In the genomic region with DNA sequence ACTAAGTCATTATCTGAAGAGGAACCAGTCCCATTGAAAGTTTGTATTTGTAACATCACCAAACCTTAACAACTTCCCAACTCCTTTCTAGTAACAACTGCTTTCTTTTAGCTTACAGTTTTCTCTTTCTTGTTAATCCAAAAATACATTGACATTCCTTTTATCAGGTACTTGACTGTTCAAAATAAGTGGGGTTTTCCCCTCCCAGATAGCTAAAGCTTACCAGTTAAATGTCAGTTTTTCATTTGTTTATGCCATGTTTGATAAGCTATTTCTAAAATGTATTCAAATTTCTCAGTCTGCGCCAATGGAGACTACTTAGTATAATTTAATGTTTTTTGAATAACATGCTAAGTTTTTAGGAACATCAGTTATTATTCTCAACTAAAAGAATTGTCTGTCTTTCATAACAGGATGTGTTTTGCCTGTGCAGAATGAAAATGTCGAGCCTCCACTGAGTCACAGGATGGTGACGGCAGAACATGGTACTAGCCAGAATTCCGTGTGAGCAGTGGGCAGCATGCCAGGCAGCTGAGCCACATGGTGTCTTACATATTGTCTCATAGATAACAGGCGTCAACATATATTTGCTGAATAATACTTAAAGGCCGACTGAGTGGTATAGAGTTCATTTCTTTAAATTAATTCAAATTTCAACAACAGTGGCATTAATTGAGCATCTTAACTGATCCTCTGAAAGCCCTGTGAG, we compare ENCODE assay signal across 10 mouse cellular contexts.
DNase-seq lines count a peak whose midpoint lies in the region; ATAC-seq and TF ChIP-seq lines count a peak whose summit lies in the region.
"Had no signal": no experiment of that assay in that cellular context is flagged by ENCODE, and none has a peak within 500 bp of the region (broad histone marks: within the 10 kb centered on the region; RNA-seq: fewer than 3 reads in every experiment).

No protein-coding gene starts in this region.

- H3K36me3 ChIP-seq in liver, postnatal 0 days (replicated peaks; ENCODE audit: insufficient read depth, low read length) = no peaks in the 10 kb centered on the region
- no peaks in the 10 kb centered on the region for H3K36me3 ChIP-seq in thymus, adult 2 months (ENCODE audit: control insufficient read depth, insufficient read depth, low read length)
- H3K36me3 ChIP-seq in kidney, adult 2 months (ENCODE audit: control insufficient read depth, insufficient read depth, low read length) = no peaks in the 10 kb centered on the region
- H3K36me3 ChIP-seq: neural tube, embryonic 13.5 days had no signal

- H3K9me3 ChIP-seq in liver, postnatal 0 days (ENCODE audit: low read length) = no peaks in the 10 kb centered on the region
- H3K9me3 ChIP-seq: neural tube, embryonic 13.5 days had no signal

- no peak overlapping the region for H3K27ac ChIP-seq in liver, postnatal 0 days (ENCODE audit: low read depth)
- no peak overlapping the region for H3K27ac ChIP-seq in thymus, adult 2 months (ENCODE audit: control insufficient read depth, insufficient read depth, low read length)
- no peak overlapping the region for H3K27ac ChIP-seq in kidney, adult 2 months (ENCODE audit: insufficient read depth, low read depth, low read length)
- H3K27ac ChIP-seq: neural tube, embryonic 13.5 days had no signal

- WGBS in liver, postnatal 0 days (ENCODE audit: insufficient replicate concordance) = 45% methylated on average over 6 of the region's 6 CpGs
- WGBS in thymus, adult 2 months = 94% methylated on average over 6 of the region's 6 CpGs
- WGBS in kidney, adult 2 months = 79% methylated on average over 6 of the region's 6 CpGs

- H3K4me2 ChIP-seq in liver, postnatal 0 days (ENCODE audit: low read depth, low read length) = no peak overlapping the region
- H3K4me2 ChIP-seq: neural tube, embryonic 13.5 days had no signal

- H3K4me3 ChIP-seq in liver, postnatal 0 days (ENCODE audit: low read depth, low read length) = no peak overlapping the region
- no peak overlapping the region for H3K4me3 ChIP-seq in thymus, adult 2 months (ENCODE audit: control insufficient read depth, insufficient read depth, low read length)
- no peak overlapping the region for H3K4me3 ChIP-seq in kidney, adult 2 months (ENCODE audit: insufficient read depth, low read depth, low read length)
- H3K4me3 ChIP-seq: neural tube, embryonic 13.5 days had no signal

- peak; percentile 25; the same call in 1 of the 2 replicates for TF ChIP-seq EP300 in liver, postnatal 0 days (IDR thresholded peaks at IDR 0.05; ENCODE audit: low read depth)

- no peaks in the 10 kb centered on the region; the same call in 1 of the 2 replicates for H3K4me1 ChIP-seq in liver, postnatal 0 days (ENCODE audit: insufficient read depth)
- no peaks in the 10 kb centered on the region for H3K4me1 ChIP-seq in thymus, adult 2 months (replicated peaks; ENCODE audit: control insufficient read depth, insufficient read depth, low read length)
- H3K4me1 ChIP-seq in kidney, adult 2 months (ENCODE audit: control insufficient read depth, insufficient read depth, low read length) = no peaks in the 10 kb centered on the region
- H3K4me1 ChIP-seq: neural tube, embryonic 13.5 days had no signal

- H3K27me3 ChIP-seq in liver, postnatal 0 days (ENCODE audit: insufficient read depth, low read length) = no peaks in the 10 kb centered on the region
- no peaks in the 10 kb centered on the region for H3K27me3 ChIP-seq in thymus, adult 2 months (ENCODE audit: control insufficient read depth, insufficient read depth, low read length)
- H3K27me3 ChIP-seq in kidney, adult 2 months (replicated peaks; ENCODE audit: control insufficient read depth, insufficient read depth, low read length) = no peaks in the 10 kb centered on the region
- H3K27me3 ChIP-seq: neural tube, embryonic 13.5 days had no signal

- no peak overlapping the region for H3K9ac ChIP-seq in liver, postnatal 0 days (replicated peaks)
- H3K9ac ChIP-seq: neural tube, embryonic 13.5 days had no signal

- peak; percentile 62 for ATAC-seq in liver, postnatal 0 days

- TF ChIP-seq CTCF in liver, postnatal 0 days (IDR thresholded peaks at IDR 0.05; ENCODE audit: low read depth) = no peak
- TF ChIP-seq CTCF in thymus, adult 2 months (IDR thresholded peaks at IDR 0.05; ENCODE audit: borderline replicate concordance, control insufficient read depth, extremely low read depth, insufficient read depth, low read length, poor library complexity) = no peak
- TF ChIP-seq CTCF in kidney, adult 2 months (conservative IDR thresholded peaks at IDR 0.05; ENCODE audit: insufficient read depth, insufficient read length, low read depth, low read length) = no peak

- peak; percentile 9 for DNase-seq in adrenal gland, postnatal 25 days
- no peak for DNase-seq in adrenal gland, adult (ENCODE audit: inconsistent age in 2 of 2, low spot score in 1 of 2)
- DNase-seq in liver, postnatal 0 days = peak; percentile 51
- DNase-seq in liver = no peak
- peak; percentile 36 for DNase-seq in induced T-regulatory cell, adult 2 months (ENCODE audit: low read depth)
- peak; percentile 5 for DNase-seq in naive thymus-derived CD4-positive, alpha-beta T cell, adult 2 months (ENCODE audit: low read depth)
- DNase-seq in thymus, adult 2 months = no peak
- DNase-seq in kidney, adult 2 months = no peak
- DNase-seq: heart, postnatal 36 days had no signal

- TF ChIP-seq POLR2A in thymus, adult 2 months (IDR thresholded peaks at IDR 0.05; ENCODE audit: control insufficient read depth, extremely low read depth, insufficient read depth, low read length, poor library complexity) = no peak
- TF ChIP-seq POLR2A in kidney, adult 2 months (IDR thresholded peaks at IDR 0.05; ENCODE audit: low read depth, low read length) = no peak

Comparison
In these comparisons a context has a peak if more than half of its experiments do, and no peak if none do; other contexts are left out.
1. DNase-seq: peak in adrenal gland, postnatal 25 days (single experiment), liver, postnatal 0 days (single experiment), induced T-regulatory cell, adult 2 months (single experiment) and naive thymus-derived CD4-positive, alpha-beta T cell, adult 2 months (single experiment); none in adrenal gland, adult (0 of 2), liver (single experiment), thymus, adult 2 months (single experiment) and kidney, adult 2 months (single experiment).